Mouse (Mus musculus): ENCODE results near the gene Stk16. TPM values are rescaled to one million over a fixed set of nuclear protein-coding genes. Genes with fewer than 3 reads are reported as not detected.

Gene Stk16
- polyA plus RNA-seq, 1 experiment = 221 TPM

DNA sequence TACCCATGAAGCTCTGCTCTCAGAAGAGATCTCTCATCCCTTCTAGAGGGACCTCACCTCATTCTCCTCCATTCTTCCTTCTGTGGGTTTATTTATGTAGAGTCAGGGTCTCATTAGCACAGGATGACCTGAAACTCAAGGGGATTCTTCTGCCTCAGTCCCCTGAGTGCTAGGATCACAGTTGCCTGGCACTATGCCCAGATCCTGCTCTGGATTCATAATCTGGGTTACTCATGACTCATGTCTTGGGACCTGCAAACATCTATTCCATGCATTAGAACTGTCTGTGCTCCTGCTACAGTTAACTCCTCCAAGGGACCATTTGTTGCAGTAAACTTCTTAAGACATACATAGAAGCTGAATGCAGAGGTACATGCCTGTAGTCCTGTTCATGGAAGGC, 50.6 kb downstream of the Stk16 start:
- DNase-seq (ENCODE audit: low read depth, low spot score) = no peak

DNA sequence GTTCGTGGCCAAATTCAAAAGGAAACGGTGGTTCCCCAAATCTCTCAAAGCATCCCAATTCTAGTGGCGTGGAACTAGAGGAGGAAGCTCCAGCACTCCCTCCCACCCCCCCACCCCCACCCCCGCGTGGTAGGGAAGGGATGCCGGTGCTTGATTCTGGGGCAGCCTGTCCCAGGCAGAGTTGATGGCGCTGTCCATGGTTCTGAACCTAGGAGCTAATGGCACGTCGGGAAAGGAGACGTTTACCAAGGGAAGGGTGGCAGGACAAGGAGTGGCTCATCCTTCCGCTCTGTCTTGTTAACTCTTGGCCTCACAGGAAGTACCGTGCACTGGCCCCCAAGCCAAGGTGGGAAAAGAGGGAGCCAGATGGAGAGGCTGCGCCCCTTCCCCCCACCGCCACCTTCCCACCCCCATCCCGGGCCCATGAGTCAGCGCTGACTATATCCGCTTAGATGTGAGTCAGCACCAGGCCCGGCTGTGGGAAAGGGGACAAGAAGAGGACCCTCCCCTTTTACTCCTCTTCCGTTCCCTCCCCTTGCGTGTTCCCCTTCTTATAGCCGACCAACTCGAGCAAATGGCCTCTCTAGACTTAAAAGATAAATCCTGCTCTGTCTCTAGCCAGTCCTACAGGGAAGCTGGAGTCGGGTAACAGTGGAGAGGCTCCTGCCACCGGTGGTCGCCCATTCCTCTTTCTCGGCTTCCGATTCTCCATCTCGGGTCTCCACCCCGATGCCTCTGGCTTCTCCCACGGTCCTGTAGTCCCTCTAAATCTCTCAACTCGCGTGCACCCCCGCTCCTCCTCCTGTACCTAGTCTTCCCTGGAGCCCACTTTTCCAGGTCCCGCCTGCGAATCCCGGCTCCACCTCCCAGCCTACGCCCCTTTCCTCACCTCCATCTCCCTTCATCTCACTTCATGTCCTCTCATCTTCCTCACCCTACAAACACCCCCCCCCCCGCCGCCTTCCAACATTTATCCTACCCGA, 52.6 kb downstream of the Stk16 start:
- WGBS = 4% methylated on average over 40 of the region's 40 CpGs
- peak; percentile 35 for DNase-seq (ENCODE audit: low read depth, low spot score)

GRCm38 (mm10) chr1:75264091-75264880, 53.6 kb downstream of the Stk16 start, which contains the start of gene Ptprn:
Ptprn (minus strand) TSS chr1:75264502.
- WGBS = 14% methylated on average over 32 of the region's 32 CpGs

More at GRCm38 (mm10) chr1:75264091-75264880, 53.6 kb downstream of the Stk16 start, which contains the start of gene Ptprn:
- DNase-seq (ENCODE audit: low read depth, low spot score) = no peak

Other genes with a start within 250 kb of the Stk16 start
- 4.8 and 5.6 TPM in 2 replicates for gene Nhej1, start 85.6 kb upstream of the Stk16 start, polyA plus RNA-seq (2012; rRNA removed)
- 1.1 and 1.3 TPM in 2 replicates for gene Slc23a3, start 76.9 kb upstream of the Stk16 start, polyA plus RNA-seq (2012; rRNA removed)
- 45.8 and 53.7 TPM in 2 replicates for gene Cnppd1, start 68.1 kb upstream of the Stk16 start, polyA plus RNA-seq (2012; rRNA removed)
- 79.0 and 93.9 TPM in 2 replicates for gene Retreg2, start 68.1 kb upstream of the Stk16 start, polyA plus RNA-seq (2012; rRNA removed)
- gene Zfand2b, start 42.2 kb upstream of the Stk16 start, polyA plus RNA-seq (2012; rRNA removed) = 80.6 and 93.3 TPM in 2 replicates
- 24.0 and 27.5 TPM in 2 replicates for gene Abcb6, start 30.4 kb upstream of the Stk16 start, polyA plus RNA-seq (2012; rRNA removed)
- gene Ankzf1, start 18.7 kb upstream of the Stk16 start, polyA plus RNA-seq (2012; rRNA removed) = 19.2 and 27.4 TPM in 2 replicates
- 72.2 and 107 TPM in 2 replicates for gene Atg9a, start 18.6 kb upstream of the Stk16 start, polyA plus RNA-seq (2012; rRNA removed)
- 2.1 and 4.4 TPM in 2 replicates for gene Glb1l, start within 50 bp of the Stk16 start, polyA plus RNA-seq (2012; rRNA removed)
- 121 and 164 TPM in 2 replicates for gene Tuba4a, start 9.0 kb downstream of the Stk16 start, polyA plus RNA-seq (2012; rRNA removed)
- gene A630095N17Rik, start 21.3 kb downstream of the Stk16 start, polyA plus RNA-seq (2012; rRNA removed) = not detected in 2 replicates
- 19.4 and 20.1 TPM in 2 replicates for gene Dnajb2, start 25.6 kb downstream of the Stk16 start, polyA plus RNA-seq (2012; rRNA removed)
- 6.4 and 6.5 TPM in 2 replicates for gene Ptprn, start 53.7 kb downstream of the Stk16 start, polyA plus RNA-seq (2012; rRNA removed)
- gene Resp18, start 67.6 kb downstream of the Stk16 start, polyA plus RNA-seq (2012; rRNA removed) = 14.0 and 17.7 TPM in 2 replicates
- 250 and 500 TPM in 2 replicates for gene Dnpep, start 107.2 kb downstream of the Stk16 start, polyA plus RNA-seq (2012; rRNA removed)
- gene Des, start 149.5 kb downstream of the Stk16 start, polyA plus RNA-seq (2012; rRNA removed) = 353 and 360 TPM in 2 replicates
- 20.6 and 22.7 TPM in 2 replicates for gene Speg, start 164.5 kb downstream of the Stk16 start, polyA plus RNA-seq (2012; rRNA removed)
- 177 and 182 TPM in 2 replicates for gene Gmppa, start 225.1 kb downstream of the Stk16 start, polyA plus RNA-seq (2012; rRNA removed)
- gene Asic4, start 239.6 kb downstream of the Stk16 start, polyA plus RNA-seq (2012; rRNA removed) = 0.17 TPM in 1 of 2 replicates, not detected in the other

All from large intestine, adult 2 months (tissue).